Mouse (Mus musculus) neural tube, embryonic 14.5 days (tissue): ENCODE data around the gene Ankub1. TPM values are rescaled to one million over a fixed set of nuclear protein-coding genes. Genes with fewer than 3 reads are reported as not detected.

ENCODE experiments used
- ATAC-seq: fragments of 200-750 bp; cut with Nextera tagmentation; 2 replicates; pipeline ENCODE4 v1.8.0; 2017; ENCODE audit warnings: low read depth, mild to moderate bottlenecking, moderate TSS enrichment, moderate library complexity
- H3K27ac ChIP-seq: fragments of 300-500 bp; sonication (generic); 2 replicates; pipeline ENCODE4 v1.5.1; 2014; ENCODE audit warnings: low read depth, mild to moderate bottlenecking, control low read depth, low read length, moderate library complexity, mixed read lengths
- H3K27me3 ChIP-seq: fragments of 300-500 bp; sonication (generic); 2 replicates; pipeline ENCODE4 v1.6.1; 2014; ENCODE audit warnings: low read length; ENCODE audit not compliant: control insufficient read depth, insufficient read depth
- H3K36me3 ChIP-seq: fragments of 300-500 bp; sonication (generic); 2 replicates; pipeline ENCODE4 v1.6.1; 2014; ENCODE audit warnings: low read length, mixed read lengths; ENCODE audit not compliant: control insufficient read depth, insufficient read depth
- H3K4me1 ChIP-seq: fragments of 300-500 bp; sonication (generic); 2 replicates; pipeline ENCODE4 v1.6.1; 2014; ENCODE audit warnings: low read length; ENCODE audit not compliant: control insufficient read depth, insufficient read depth
- H3K4me2 ChIP-seq: fragments of 300-500 bp; sonication (generic); 2 replicates; pipeline ENCODE4 v1.6.1; 2014; ENCODE audit warnings: mild to moderate bottlenecking, low read depth, low read length, control low read depth
- H3K4me3 ChIP-seq: fragments of 300-500 bp; sonication (generic); 2 replicates; pipeline ENCODE4 v1.5.1; 2014; ENCODE audit warnings: low read depth, low read length, control low read depth, mixed read lengths
- H3K9ac ChIP-seq: fragments of 300-500 bp; sonication (generic); replicated peaks from 2 replicates; pipeline ENCODE4 v1.6.1; 2014; ENCODE audit warnings: low read depth, mild to moderate bottlenecking, control low read depth, low read length, mixed read lengths
- H3K9me3 ChIP-seq: fragments of 300-500 bp; sonication (generic); 2 replicates; pipeline ENCODE4 v1.6.1; 2016; ENCODE audit warnings: low read length; ENCODE audit not compliant: control insufficient read depth
- WGBS: fragments of 180-500 bp; shearing (Covaris S2); extraction: QIAGEN DNeasy Blood & Tissue Kit; methylation state at CpG from one replicate; pipeline ENCODE4 v1.1.7; 2014; 5-methylcytosine and 5-hydroxymethylcytosine counted together
- polyA plus RNA-seq: library from polyadenylated mRNA; unstranded; fragments of >200 nt; fragmentation: Nextera tagmentation; extraction: Ambion mirVana; gene quantifications from 2 replicates; pipeline ENCODE4 v1.2.1, GENCODE M21; 2014

Ankub1 gene
- polyA plus RNA-seq: not detected in 2 replicates

GRCm38 (mm10) chr3:57692719-57693118 is at the start of gene Ankub1:
Ankub1 (minus strand) TSS chr3:57692799.
- H3K4me2 ChIP-seq: no peak within 1 kb of the TSS
- no peaks in the 10 kb centered on the region for H3K36me3 ChIP-seq
- no peaks in the 10 kb centered on the region for H3K4me1 ChIP-seq
- H3K27ac ChIP-seq: no peak within 1 kb of the TSS
- no peak within 1 kb of the TSS for H3K9ac ChIP-seq
- 47% methylated on average over 2 of the region's 2 CpGs for WGBS
- H3K9me3 ChIP-seq: no peaks in the 10 kb centered on the region
- H3K27me3 ChIP-seq: no peaks in the 10 kb centered on the region
- H3K4me3 ChIP-seq: no peak within 1 kb of the TSS
- no peak for ATAC-seq

GRCm38 (mm10) chr3:57739830-57740229 is 47.2 kb upstream of the Ankub1 start:
- 96% methylated on average over 1 of the region's 1 CpGs for WGBS
- peaks cover 8% of the 10 kb centered on the region; the same call in 1 of the 2 replicates for H3K4me1 ChIP-seq
- H3K27ac ChIP-seq: no peak overlapping the region
- no peak overlapping the region for H3K9ac ChIP-seq
- H3K36me3 ChIP-seq: no peaks in the 10 kb centered on the region
- H3K4me3 ChIP-seq: no peak overlapping the region
- H3K4me2 ChIP-seq: no peak overlapping the region
- ATAC-seq: no peak
- no peaks in the 10 kb centered on the region for H3K27me3 ChIP-seq
- H3K9me3 ChIP-seq: no peaks in the 10 kb centered on the region

- ATAC-seq: no peak
- 2% methylated on average over 13 of the region's 13 CpGs for whole genome bisulfite sequencing
Observed at GRCm38 (mm10) chr3:57736419-57737095, 44.0 kb upstream of the Ankub1 start.

GRCm38 (mm10) chr3:57735511-57736370 is 43.1 kb upstream of the Ankub1 start, which contains the start of gene Rnf13:
Rnf13 (plus strand) TSS chr3:57736062.
- Histone ChIP-seq H3K4me2 (peak within 1 kb of the TSS; percentile 81), H3K9ac (peak within 1 kb of the TSS; percentile 78), H3K9me3 (no peaks in the 10 kb centered on the region), H3K36me3 (no peaks in the 10 kb centered on the region), H3K27ac (peak within 1 kb of the TSS; percentile 91), H3K27me3 (no peaks in the 10 kb centered on the region), H3K4me3 (peak within 1 kb of the TSS; percentile 86), H3K4me1 (peaks cover 8% of the 10 kb centered on the region; the same call in 1 of the 2 replicates)
- under 1% methylated on average over 59 of the region's 59 CpGs for WGBS
- ATAC-seq: peak; percentile 100

More at GRCm38 (mm10) chr3:57736419-57737095, 44.0 kb upstream of the Ankub1 start:
- peak overlapping the region; percentile 91 for H3K27ac ChIP-seq
- H3K4me3 ChIP-seq: peak overlapping the region; percentile 86
- no peaks in the 10 kb centered on the region for H3K9me3 ChIP-seq
- peak overlapping the region; percentile 81 for H3K4me2 ChIP-seq
- no peaks in the 10 kb centered on the region for H3K27me3 ChIP-seq
- H3K4me1 ChIP-seq: peaks cover 8% of the 10 kb centered on the region; the same call in 1 of the 2 replicates
- peak overlapping the region; percentile 78 for H3K9ac ChIP-seq
- no peaks in the 10 kb centered on the region for H3K36me3 ChIP-seq

GRCm38 (mm10) chr3:57732206-57732915 is 39.8 kb upstream of the Ankub1 start:
- Histone ChIP-seq H3K36me3 (no peaks in the 10 kb centered on the region), H3K9me3 (no peaks in the 10 kb centered on the region), H3K27me3 (no peaks in the 10 kb centered on the region), H3K4me2 (no peak overlapping the region), H3K27ac (no peak overlapping the region), H3K4me3 (no peak overlapping the region), H3K9ac (no peak overlapping the region), H3K4me1 (peaks cover 8% of the 10 kb centered on the region; the same call in 1 of the 2 replicates)
- 82% methylated on average over 5 of the region's 5 CpGs for WGBS
- ATAC-seq: no peak

GRCm38 (mm10) chr3:57714151-57714550 is 21.6 kb upstream of the Ankub1 start:
- no peak overlapping the region for H3K9ac ChIP-seq
- no peak for ATAC-seq
- no peaks in the 10 kb centered on the region for H3K36me3 ChIP-seq
- H3K27me3 ChIP-seq: no peaks in the 10 kb centered on the region
- 91% methylated on average over 6 of the region's 6 CpGs for WGBS
- H3K27ac ChIP-seq: no peak overlapping the region
- no peaks in the 10 kb centered on the region for H3K4me1 ChIP-seq
- no peak overlapping the region for H3K4me2 ChIP-seq
- H3K4me3 ChIP-seq: no peak overlapping the region
- H3K9me3 ChIP-seq: no peaks in the 10 kb centered on the region

GRCm38 (mm10) chr3:57696779-57697178 is 4.2 kb upstream of the Ankub1 start:
- no peaks in the 10 kb centered on the region for H3K4me1 ChIP-seq
- no peak for ATAC-seq
- H3K27me3 ChIP-seq: no peaks in the 10 kb centered on the region
- no peak overlapping the region for H3K4me2 ChIP-seq
- no peaks in the 10 kb centered on the region for H3K36me3 ChIP-seq
- H3K9me3 ChIP-seq: no peaks in the 10 kb centered on the region
- WGBS: 93% methylated on average over 9 of the region's 9 CpGs
- no peak overlapping the region for H3K4me3 ChIP-seq
- no peak overlapping the region for H3K9ac ChIP-seq
- no peak overlapping the region for H3K27ac ChIP-seq

GRCm38 (mm10) chr3:57696249-57696648 is 3.6 kb upstream of the Ankub1 start:
- Histone ChIP-seq H3K9ac (no peak overlapping the region), H3K9me3 (no peaks in the 10 kb centered on the region), H3K27me3 (no peaks in the 10 kb centered on the region), H3K4me3 (no peak overlapping the region), H3K4me2 (no peak overlapping the region), H3K36me3 (no peaks in the 10 kb centered on the region), H3K27ac (no peak overlapping the region), H3K4me1 (no peaks in the 10 kb centered on the region)
- 96% methylated on average over 4 of the region's 4 CpGs for WGBS
- no peak for ATAC-seq
